Comparison of ENCODE assay signal across 8 mouse cellular contexts in genomic region chr10:128175996-128176755, GRCm38 (mm10). TPM values are rescaled to one million over a fixed set of nuclear protein-coding genes. Genes with fewer than 3 reads are reported as not detected.
DNase-seq lines count a peak whose midpoint lies in the region; ATAC-seq lines count a peak whose summit lies in the region.

No protein-coding gene starts in this region.

- under 1% methylated on average over 17 of the region's 17 CpGs for WGBS in hindbrain, embryonic 14.5 days

- H3K4me2 ChIP-seq in hindbrain, embryonic 14.5 days (replicated peaks) = peak overlapping the region; percentile 64

- peaks cover 11% of the 10 kb centered on the region for H3K4me1 ChIP-seq in hindbrain, embryonic 14.5 days (replicated peaks; ENCODE audit: control insufficient read depth, insufficient read depth, low read length)

- H3K4me3 ChIP-seq in hindbrain, embryonic 14.5 days (replicated peaks; ENCODE audit: low read length) = peak overlapping the region; percentile 41

- peak; percentile 88 for DNase-seq in R1 (ENCODE audit: low read depth, low spot score)
- peak; percentile 80 to 86 for DNase-seq in cerebellum, postnatal 10 days
- peak; percentile 52 to 70 for DNase-seq in frontal cortex, postnatal 36 days (ENCODE audit: low spot score in 2 of 2)
- peak; percentile 85 for DNase-seq in hindbrain, embryonic 14.5 days (ENCODE audit: low spot score)
- peak; percentile 39 to 45 for DNase-seq in layer of hippocampus, postnatal 36 days
- DNase-seq in lung, postnatal 25 days (ENCODE audit: low spot score) = peak; percentile 81
- DNase-seq in retina, postnatal 1 day = peak; percentile 90
- DNase-seq in thymus, postnatal 4 days = peak; percentile 64

- no peaks in the 10 kb centered on the region for H3K9me3 ChIP-seq in hindbrain, embryonic 14.5 days (ENCODE audit: control insufficient read depth, low read length)

- H3K27me3 ChIP-seq in hindbrain, embryonic 14.5 days (ENCODE audit: control insufficient read depth, insufficient read depth, low read length) = no peaks in the 10 kb centered on the region

- peak overlapping the region; percentile 58 for H3K9ac ChIP-seq in hindbrain, embryonic 14.5 days

- peak overlapping the region; percentile 33 for H3K27ac ChIP-seq in hindbrain, embryonic 14.5 days

- peak; percentile 84 for ATAC-seq in hindbrain, embryonic 14.5 days (ENCODE audit: low FRiP score)

- no peaks in the 10 kb centered on the region for H3K36me3 ChIP-seq in hindbrain, embryonic 14.5 days (replicated peaks; ENCODE audit: control insufficient read depth, insufficient read depth)

RNA-seq across cellular contexts. Expression of gene Rbms2, which starts 3.9 kb away (rescaled TPM):
- polyA plus RNA-seq in hindbrain, embryonic 14.5 days (2014; fragmentation: Nextera tagmentation; extraction: Ambion mirVana) = 7.7 and 8.2 TPM in 2 replicates
- 10 to 100 TPM; 12.8 to 13.7 TPM for total RNA-seq in layer of hippocampus, postnatal 36 days (2021)

RNA-seq across cellular contexts. Expression of gene Gls2, which starts 18.1 kb away (rescaled TPM):
- 1.7 and 1.9 TPM in 2 replicates for polyA plus RNA-seq in hindbrain, embryonic 14.5 days (2014; fragmentation: Nextera tagmentation; extraction: Ambion mirVana)
- 10 to 100 TPM; 21.1 to 23.2 TPM for total RNA-seq in layer of hippocampus, postnatal 36 days (2021)

RNA-seq across cellular contexts. Expression of gene Spryd4, which starts 35.4 kb away (rescaled TPM):
- 22.4 and 23.2 TPM in 2 replicates for polyA plus RNA-seq in hindbrain, embryonic 14.5 days (2014; fragmentation: Nextera tagmentation; extraction: Ambion mirVana)
- total RNA-seq in layer of hippocampus, postnatal 36 days (2021) = 10 to 100 TPM in 1 of 2 experiments, 1 to 10 TPM in 1; 7.1 to 10.2 TPM

RNA-seq across cellular contexts. Expression of gene Mip, which starts 49.5 kb away (rescaled TPM):
- polyA plus RNA-seq in hindbrain, embryonic 14.5 days (2014; fragmentation: Nextera tagmentation; extraction: Ambion mirVana) = 0.21 TPM in 1 of 2 replicates, not detected in the other
- total RNA-seq in layer of hippocampus, postnatal 36 days (2021) = not detected

RNA-seq across cellular contexts. Expression of gene Timeless, which starts 55.7 kb away (rescaled TPM):
- 15.4 and 16.7 TPM in 2 replicates for polyA plus RNA-seq in hindbrain, embryonic 14.5 days (2014; fragmentation: Nextera tagmentation; extraction: Ambion mirVana)
- 1 to 10 TPM; 7.8 to 8.4 TPM for total RNA-seq in layer of hippocampus, postnatal 36 days (2021)

Comparison
In these comparisons a context has a peak if more than half of its experiments do, and no peak if none do; other contexts are left out.
1. Peak in every context shown above with its lines: DNase-seq, ATAC-seq, H3K4me3 ChIP-seq and H3K27ac ChIP-seq.